Mouse (Mus musculus) forebrain, postnatal 0 days (tissue): ENCODE results near the gene Tpsb2. TPM values are rescaled to one million over a fixed set of nuclear protein-coding genes. Genes with fewer than 3 reads are reported as not detected.

ENCODE experiments used
- ATAC-seq: fragments of 200-750 bp; cut with Nextera tagmentation; 2 replicates; pipeline ENCODE4 v1.8.0; 2017; ENCODE audit warnings: mild to moderate bottlenecking, moderate library complexity
- DNase-seq: peaks from one replicate; pipeline ENCODE4 v3.0.0-alpha.2; 2015
- H3K27ac ChIP-seq: fragments of 300-500 bp; sonication (generic); 2 replicates; pipeline ENCODE4 v1.5.1; 2014; ENCODE audit warnings: low read depth, mild to moderate bottlenecking, antibody characterized with exemption, low read length, moderate library complexity, mixed read lengths
- H3K27me3 ChIP-seq: fragments of 300-500 bp; sonication (generic); 2 replicates; pipeline ENCODE4 v1.6.1; 2014; ENCODE audit warnings: mild to moderate bottlenecking, low read length, mixed read lengths; ENCODE audit not compliant: insufficient read depth
- H3K36me3 ChIP-seq: fragments of 300-500 bp; sonication (generic); 2 replicates; pipeline ENCODE4 v1.6.1; 2014; ENCODE audit warnings: mild to moderate bottlenecking, moderate library complexity; ENCODE audit not compliant: insufficient read depth
- H3K4me1 ChIP-seq: fragments of 300-500 bp; sonication (generic); 2 replicates; pipeline ENCODE4 v1.6.1; 2014; ENCODE audit warnings: antibody characterized with exemption; ENCODE audit not compliant: insufficient read depth
- H3K4me2 ChIP-seq: fragments of 300-500 bp; sonication (generic); 2 replicates; pipeline ENCODE4 v1.6.1; 2014; ENCODE audit warnings: low read depth, mild to moderate bottlenecking, moderate library complexity
- H3K4me3 ChIP-seq: fragments of 300-500 bp; sonication (generic); 2 replicates; pipeline ENCODE4 v1.5.1; 2014; ENCODE audit warnings: low read depth, low read length, mixed read lengths
- H3K9ac ChIP-seq: fragments of 300-500 bp; sonication (generic); 2 replicates; pipeline ENCODE4 v1.6.1; 2014; ENCODE audit warnings: mild to moderate bottlenecking
- H3K9me3 ChIP-seq: fragments of 300-500 bp; sonication (generic); 2 replicates; pipeline ENCODE4 v1.6.1; 2016; ENCODE audit warnings: low read length
- CTCF ChIP-seq: sonication (generic); IDR thresholded peaks from 2 replicates; pipeline ENCODE4 v1.5.1; 2016; ENCODE audit warnings: antibody characterized with exemption, control low read depth, low read depth
- WGBS: fragments of 180-500 bp; shearing (Covaris S2); extraction: QIAGEN DNeasy Blood & Tissue Kit; methylation state at CpG from one replicate; pipeline ENCODE4 v1.1.7; 2014; 5-methylcytosine and 5-hydroxymethylcytosine counted together
- polyA plus RNA-seq: library from polyadenylated mRNA; unstranded; fragments of >200 nt; fragmentation: Nextera tagmentation; extraction: Ambion mirVana; gene quantifications from 2 replicates; pipeline ENCODE4 v1.2.1, GENCODE M21; 2015
- total RNA-seq: library from RNA; depleted of rRNA; stranded (reverse); fragments of >200 nt; gene quantifications from 2 replicates; pipeline ENCODE4 v1.2.3, GENCODE M21; 2014; rRNA removed

The Tpsb2 gene
- total and polyA plus RNA-seq, 2 experiments from 2014 or later, result 0.33 to 4.2 TPM

DNA sequence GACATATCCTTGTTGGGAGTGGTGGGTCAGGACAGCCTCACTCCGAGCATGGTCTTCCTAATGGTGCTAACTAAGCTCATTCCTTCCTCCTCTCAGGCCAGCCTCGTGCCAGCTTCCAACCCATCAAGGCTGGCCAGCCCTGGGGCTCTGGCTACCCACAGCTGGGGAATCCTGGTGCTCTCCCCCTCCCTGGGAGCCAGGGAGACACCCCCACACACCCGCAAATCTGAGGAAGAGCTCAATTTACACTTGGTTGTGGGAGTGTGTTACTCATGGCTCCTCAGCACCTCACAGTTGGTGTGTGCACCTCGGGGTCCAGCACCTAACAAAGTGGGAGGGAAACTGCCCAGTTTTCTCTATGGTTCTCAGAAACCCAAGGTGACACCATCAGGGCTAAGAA is 45.1 kb downstream of the Tpsb2 start:
- TF ChIP-seq CTCF, result no peak
- ATAC-seq (no peak), DNase-seq (no peak)
- Histone ChIP-seq H3K4me2 (no peak overlapping the region), H3K36me3 (no peaks in the 10 kb centered on the region), H3K27ac (no peak overlapping the region), H3K9me3 (no peaks in the 10 kb centered on the region), H3K4me1 (peaks cover 27% of the 10 kb centered on the region), H3K4me3 (no peak overlapping the region), H3K9ac (no peak overlapping the region), H3K27me3 (no peaks in the 10 kb centered on the region)
- WGBS, result 58% methylated on average over 4 of the region's 4 CpGs

DNA sequence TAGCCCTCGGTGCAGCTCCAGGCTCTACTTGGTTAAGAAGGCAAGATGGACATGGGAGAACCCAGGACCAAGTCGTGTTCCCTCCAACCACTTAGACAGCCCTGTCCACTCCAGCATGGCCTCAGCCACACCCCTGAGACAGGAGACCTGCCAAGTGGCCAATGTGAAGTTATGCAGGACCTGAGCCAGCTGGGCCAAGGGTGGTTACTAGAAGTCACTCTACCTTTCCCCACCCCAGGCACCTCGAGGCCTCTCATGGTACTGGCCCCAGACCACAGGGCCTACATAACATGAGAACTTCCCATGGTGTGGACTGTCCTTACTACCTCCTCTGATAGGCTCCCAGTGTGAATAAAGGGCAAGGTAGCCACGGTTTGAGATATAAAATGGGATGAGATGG is 48.1 kb downstream of the Tpsb2 start:
- H3K36me3 ChIP-seq, result no peaks in the 10 kb centered on the region
- H3K4me1 ChIP-seq, result peaks cover 21% of the 10 kb centered on the region
- WGBS, result 79% methylated on average over 4 of the region's 4 CpGs

DNA sequence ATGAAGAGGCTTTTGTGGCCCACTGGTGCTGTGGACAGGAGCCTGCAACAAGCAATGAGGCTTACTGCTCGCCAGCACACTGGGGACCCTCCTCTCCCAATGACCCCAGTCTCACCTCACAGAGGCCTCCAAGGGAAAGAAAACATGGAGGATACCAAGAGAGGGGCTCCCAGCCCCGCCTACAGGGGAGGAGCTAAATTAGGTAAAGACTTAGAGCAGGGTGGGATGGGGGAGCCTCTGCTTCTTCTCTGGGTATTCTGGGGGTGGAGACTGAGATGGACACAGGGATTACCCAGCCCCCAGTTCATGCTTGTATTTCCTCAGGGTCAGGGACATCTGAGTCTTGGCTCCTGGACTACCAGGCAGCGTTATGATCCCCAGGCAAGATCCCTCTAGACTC is 48.8 kb downstream of the Tpsb2 start:
- DNase-seq (no peak), ATAC-seq (no peak)
- Histone ChIP-seq H3K27me3 (no peaks in the 10 kb centered on the region), H3K27ac (no peak overlapping the region), H3K4me2 (no peak overlapping the region), H3K4me3 (no peak overlapping the region), H3K9ac (no peak overlapping the region), H3K36me3 (no peaks in the 10 kb centered on the region), H3K9me3 (no peaks in the 10 kb centered on the region), H3K4me1 (peaks cover 27% of the 10 kb centered on the region)
- WGBS, result 33% methylated on average over 3 of the region's 3 CpGs
- TF ChIP-seq CTCF, result no peak

More for the DNA sequence above, 48.1 kb downstream of the Tpsb2 start:
- H3K4me3 ChIP-seq, result no peak overlapping the region
- no peaks in the 10 kb centered on the region for H3K9me3 ChIP-seq
- H3K27ac ChIP-seq, result no peak overlapping the region
- TF ChIP-seq CTCF, result no peak
- no peaks in the 10 kb centered on the region for H3K27me3 ChIP-seq
- DNase-seq (no peak), ATAC-seq (no peak)
- no peak overlapping the region for H3K9ac ChIP-seq
- H3K4me2 ChIP-seq, result no peak overlapping the region

DNA sequence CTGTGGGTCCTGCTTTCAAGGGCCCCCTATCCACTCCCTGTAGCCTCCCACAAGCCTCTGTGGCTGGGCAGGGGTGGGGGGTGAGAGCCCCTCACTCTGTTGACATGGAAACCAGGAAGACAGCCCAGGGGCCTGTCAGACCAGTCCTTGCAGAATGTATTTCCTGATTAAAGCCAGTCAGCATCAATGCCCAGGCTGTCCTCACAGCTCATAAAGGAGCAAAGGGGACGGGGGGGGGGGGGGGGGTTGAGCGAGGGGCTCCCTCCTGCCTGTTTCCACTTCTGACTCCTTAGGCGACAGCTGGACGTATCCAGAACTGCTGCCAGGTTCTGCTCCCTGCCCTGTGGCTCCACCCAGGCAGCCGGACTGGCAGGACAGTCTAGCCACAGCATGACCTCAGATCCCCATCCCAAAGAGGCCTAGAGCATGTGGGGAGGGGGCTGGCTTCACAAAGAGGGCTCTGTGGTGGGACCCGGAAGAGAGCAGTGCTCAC is 49.4 kb downstream of the Tpsb2 start:
- Histone ChIP-seq H3K27me3 (no peaks in the 10 kb centered on the region), H3K9me3 (no peaks in the 10 kb centered on the region), H3K4me2 (no peak overlapping the region), H3K4me1 (peaks cover 27% of the 10 kb centered on the region), H3K9ac (no peak overlapping the region), H3K27ac (no peak overlapping the region), H3K4me3 (no peak overlapping the region), H3K36me3 (no peaks in the 10 kb centered on the region)
- ATAC-seq (peak; percentile 50), DNase-seq (no peak)
- WGBS, result 10% methylated on average over 3 of the region's 6 CpGs
- no peak for TF ChIP-seq CTCF

- no peak overlapping the region for H3K27ac ChIP-seq
- no peak overlapping the region for H3K9ac ChIP-seq
- no peaks in the 10 kb centered on the region for H3K36me3 ChIP-seq
- 21% methylated on average over 3 of the region's 3 CpGs for WGBS
- no peaks in the 10 kb centered on the region for H3K9me3 ChIP-seq
- H3K4me3 ChIP-seq, result no peak overlapping the region
- no peak overlapping the region for H3K4me2 ChIP-seq
- no peak for TF ChIP-seq CTCF
- ATAC-seq (no peak), DNase-seq (no peak)
- H3K27me3 ChIP-seq, result no peaks in the 10 kb centered on the region
- H3K4me1 ChIP-seq, result peaks cover 21% of the 10 kb centered on the region
Measured at GRCm38 (mm10) chr17:25416219-25416618, 50.1 kb downstream of the Tpsb2 start.

DNA sequence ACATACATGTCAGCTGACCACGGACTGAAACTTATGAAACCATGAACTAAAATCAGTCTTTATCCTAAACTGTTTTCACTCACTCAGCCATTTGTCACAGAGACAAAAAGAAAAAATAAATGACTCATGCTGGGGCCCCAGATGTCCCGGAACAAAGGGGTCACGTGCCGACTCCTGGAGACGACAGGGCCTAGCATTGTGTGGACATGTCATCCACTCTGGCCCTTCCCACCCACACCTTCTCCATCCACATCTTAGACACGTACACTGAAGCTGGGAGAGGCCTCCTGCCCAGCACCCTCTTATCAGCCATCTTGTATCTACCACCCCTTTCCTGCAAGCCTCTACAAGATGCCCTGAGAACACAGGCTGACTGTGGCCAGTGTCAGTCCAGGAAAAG is 51.9 kb downstream of the Tpsb2 start:
- no peak for ATAC-seq
- Histone ChIP-seq H3K9ac (no peak overlapping the region), H3K9me3 (no peaks in the 10 kb centered on the region), H3K36me3 (peaks cover 10% of the 10 kb centered on the region; the same call in 1 of the 2 replicates), H3K4me2 (no peak overlapping the region), H3K27me3 (no peaks in the 10 kb centered on the region), H3K27ac (no peak overlapping the region), H3K4me1 (peaks cover 20% of the 10 kb centered on the region), H3K4me3 (no peak overlapping the region)
- TF ChIP-seq CTCF, result no peak
- DNase-seq, result no peak
- WGBS, result 78% methylated on average over 6 of the region's 6 CpGs

Other genes starting within 250 kb of the Tpsb2 start
- gene Ptx4, start 245.5 kb upstream of the Tpsb2 start, total RNA-seq, result 1.2 TPM in 1 of 2 replicates, not detected in the other
- 0.20 and 0.54 TPM in 2 replicates for gene Ptx4, start 245.5 kb upstream of the Tpsb2 start, polyA plus RNA-seq
- gene Clcn7, start 232.9 kb upstream of the Tpsb2 start, total RNA-seq, result 29.2 and 33.1 TPM in 2 replicates
- gene Clcn7, start 232.9 kb upstream of the Tpsb2 start, polyA plus RNA-seq, result 14.8 and 19.0 TPM in 2 replicates
- gene Ccdc154, start 203.8 kb upstream of the Tpsb2 start, total RNA-seq, result 0.05 TPM in 1 of 2 replicates, not detected in the other
- not detected in 2 replicates for gene Ccdc154, start 203.8 kb upstream of the Tpsb2 start, polyA plus RNA-seq
- not detected in 2 replicates for gene Gm38655, start 190.8 kb upstream of the Tpsb2 start, total RNA-seq
- gene Gm38655, start 190.8 kb upstream of the Tpsb2 start, polyA plus RNA-seq, result not detected in 2 replicates
- gene BC003965, start 181.8 kb upstream of the Tpsb2 start, total RNA-seq, result 23.7 and 24.2 TPM in 2 replicates
- 30.8 and 32.8 TPM in 2 replicates for gene BC003965, start 181.8 kb upstream of the Tpsb2 start, polyA plus RNA-seq
- 21.6 and 22.8 TPM in 2 replicates for gene Unkl, start 177.9 kb upstream of the Tpsb2 start, total RNA-seq
- 7.6 and 11.6 TPM in 2 replicates for gene Unkl, start 177.9 kb upstream of the Tpsb2 start, polyA plus RNA-seq
- 91.3 and 109 TPM in 2 replicates for gene Gnptg, start 126.2 kb upstream of the Tpsb2 start, total RNA-seq
- 119 and 121 TPM in 2 replicates for gene Gnptg, start 126.2 kb upstream of the Tpsb2 start, polyA plus RNA-seq
- 56.6 and 62.0 TPM in 2 replicates for gene Tsr3, start 126.1 kb upstream of the Tpsb2 start, total RNA-seq
- 70.0 and 78.6 TPM in 2 replicates for gene Tsr3, start 126.1 kb upstream of the Tpsb2 start, polyA plus RNA-seq
- 30.2 and 70.8 TPM in 2 replicates for gene Baiap3, start 109.9 kb upstream of the Tpsb2 start, total RNA-seq
- 8.2 and 16.2 TPM in 2 replicates for gene Baiap3, start 109.9 kb upstream of the Tpsb2 start, polyA plus RNA-seq
- gene Ube2i, start 91.7 kb upstream of the Tpsb2 start, total RNA-seq, result 508 and 550 TPM in 2 replicates
- gene Ube2i, start 91.7 kb upstream of the Tpsb2 start, polyA plus RNA-seq, result 439 and 486 TPM in 2 replicates
- not detected in 2 replicates for gene Prss34, start 67.9 kb upstream of the Tpsb2 start, total RNA-seq
- gene Prss34, start 67.9 kb upstream of the Tpsb2 start, polyA plus RNA-seq, result not detected in 2 replicates
- gene Prss28, start 57.7 kb upstream of the Tpsb2 start, total RNA-seq, result not detected in 2 replicates
- not detected in 2 replicates for gene Prss28, start 57.7 kb upstream of the Tpsb2 start, polyA plus RNA-seq
- not detected in 2 replicates for gene Prss29, start 47.7 kb upstream of the Tpsb2 start, total RNA-seq
- not detected in 2 replicates for gene Prss29, start 47.7 kb upstream of the Tpsb2 start, polyA plus RNA-seq
- gene Tpsab1, start 20.7 kb upstream of the Tpsb2 start, total RNA-seq, result not detected in 2 replicates
- gene Tpsab1, start 20.7 kb upstream of the Tpsb2 start, polyA plus RNA-seq, result 0.13 TPM in 1 of 2 replicates, not detected in the other
- gene Tpsg1, start 3.0 kb downstream of the Tpsb2 start, total RNA-seq, result not detected in 2 replicates
- 0.92 and 1.2 TPM in 2 replicates for gene Tpsg1, start 3.0 kb downstream of the Tpsb2 start, polyA plus RNA-seq
- gene Cacna1h, start 67.5 kb downstream of the Tpsb2 start, total RNA-seq, result 101 and 149 TPM in 2 replicates
- gene Cacna1h, start 67.5 kb downstream of the Tpsb2 start, polyA plus RNA-seq, result 6.2 and 8.1 TPM in 2 replicates
- gene Tekt4, start 88.3 kb downstream of the Tpsb2 start, total RNA-seq, result 3.3 and 4.8 TPM in 2 replicates
- 2.5 and 2.9 TPM in 2 replicates for gene Tekt4, start 88.3 kb downstream of the Tpsb2 start, polyA plus RNA-seq
- 1.0 and 2.0 TPM in 2 replicates for gene Sstr5, start 131.0 kb downstream of the Tpsb2 start, total RNA-seq
- 0.64 and 0.94 TPM in 2 replicates for gene Sstr5, start 131.0 kb downstream of the Tpsb2 start, polyA plus RNA-seq
- 26.6 and 27.4 TPM in 2 replicates for gene Sox8, start 204.4 kb downstream of the Tpsb2 start, total RNA-seq
- gene Sox8, start 204.4 kb downstream of the Tpsb2 start, polyA plus RNA-seq, result 20.8 and 22.6 TPM in 2 replicates
- gene Lmf1, start 212.8 kb downstream of the Tpsb2 start, total RNA-seq, result 21.5 and 28.1 TPM in 2 replicates
- gene Lmf1, start 212.8 kb downstream of the Tpsb2 start, polyA plus RNA-seq, result 13.9 and 17.8 TPM in 2 replicates